Mouse (Mus musculus) Patski (cell line): ENCODE data around the gene E130114P18Rik. TPM values are rescaled to one million over a fixed set of nuclear protein-coding genes. Genes with fewer than 3 reads are reported as not detected.

Source experiments
- ATAC-seq: fragments of 100-300 bp; one replicate; pipeline ENCODE4 v1.8.0; 2021
- CTCF ChIA-PET: fragments of 350-600 bp; sonication (Branson Sonifier 250); formaldehyde crosslinking; loops from one replicate; lab custom pipeline; 2022; ENCODE audit warnings: inconsistent platforms; lab: Charles Lee
- POLR2A ChIA-PET: fragments of 350-600 bp; sonication (Branson Sonifier 250); formaldehyde crosslinking; loops from one replicate; lab custom pipeline; 2022; ENCODE audit warnings: antibody characterized with exemption, inconsistent platforms; lab: Charles Lee
- DNase-seq: peaks from one replicate; pipeline ENCODE4 v3.0.0-alpha.2; 2011; ENCODE audit warnings: low read depth, low spot score
- H3K27me3 ChIP-seq: fragments of 371-371 bp; one replicate; pipeline ENCODE4 v1.5.1; 2021
- CTCF ChIP-seq: fragments of 100-300 bp; IDR thresholded peaks from one replicate; pipeline ENCODE4 v1.5.1; 2021
- in situ Hi-C: fragments of 300-500 bp; cut with MboI; formaldehyde crosslinking; loops from 3 replicates; pipeline ENCODE4 v1.11.1; 2018; ENCODE audit warnings: low pct_unique_long_range_greater_than_20kb, mixed read lengths
- polyA plus RNA-seq: library from polyadenylated mRNA; unstranded; gene quantifications from one replicate; pipeline ENCODE4 v1.2.3, GENCODE M21; 2021

Gene E130114P18Rik
- polyA plus RNA-seq, 1 experiment from 2014 or later, result 0.09 TPM

GRCm38 (mm10) chr4:97805896-97806808 lies 28.3 kb upstream of the E130114P18Rik start:
- ATAC-seq, result no peak
- DNase-seq, result no peak

GRCm38 (mm10) chr4:97805255-97805654 lies 27.4 kb upstream of the E130114P18Rik start:
- H3K27me3 ChIP-seq, result no peaks in the 10 kb centered on the region
- no peak for ATAC-seq
- ChIA-PET CTCF (no interaction called here), POLR2A (no interaction called here)
- DNase-seq, result no peak
- in situ Hi-C loops, result no loop called here
- no peak for TF ChIP-seq CTCF

More at GRCm38 (mm10) chr4:97805896-97806808, 28.3 kb upstream of the E130114P18Rik start:
- ChIA-PET POLR2A (interaction anchor here (1.0 kb wide), 1 partner anchor 14 kb away, joined by 3 read pairs; no protein-coding TSS in a partner anchor), CTCF (interaction anchor here (1.7 kb wide), 1 partner anchor 22 kb away, joined by 3 read pairs; no protein-coding TSS in a partner anchor)
- TF ChIP-seq CTCF, result no peak
- in situ Hi-C loops, result no loop called here
- no peaks in the 10 kb centered on the region for H3K27me3 ChIP-seq

- POLR2A ChIA-PET, result no interaction called here
- in situ Hi-C loops, result no loop called here
- TF ChIP-seq CTCF, result no peak
- DNase-seq (no peak), ATAC-seq (no peak)
- CTCF ChIA-PET, result no interaction called here
- no peaks in the 10 kb centered on the region for H3K27me3 ChIP-seq
Observed at GRCm38 (mm10) chr4:97804638-97805037, 26.8 kb upstream of the E130114P18Rik start.

DNA sequence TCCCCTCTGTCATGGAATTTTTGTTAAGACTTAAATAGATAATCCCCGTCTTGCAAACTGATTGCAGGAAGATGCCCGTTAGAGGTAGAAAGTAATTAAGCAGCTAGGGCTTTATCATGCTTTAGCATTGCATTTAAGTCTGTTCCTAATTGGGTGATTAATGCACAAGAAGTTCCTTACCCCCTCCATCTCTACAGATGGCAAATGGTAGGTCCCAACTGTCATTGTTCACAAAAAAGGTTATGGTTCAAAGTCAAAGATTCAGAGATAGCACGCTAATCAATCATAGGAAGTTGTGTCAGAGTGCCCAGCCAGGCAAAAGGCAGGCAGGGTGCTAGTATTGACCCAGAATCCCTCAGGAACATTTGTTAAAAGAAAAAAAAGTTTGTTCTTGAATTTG lies 25.9 kb upstream of the E130114P18Rik start:
- no peaks in the 10 kb centered on the region for H3K27me3 ChIP-seq
- ATAC-seq (no peak), DNase-seq (no peak)
- in situ Hi-C loops, result no loop called here
- ChIA-PET CTCF (no interaction called here), POLR2A (no interaction called here)
- TF ChIP-seq CTCF, result no peak

GRCm38 (mm10) chr4:97796505-97796904 lies 18.6 kb upstream of the E130114P18Rik start:
- CTCF ChIA-PET, result interaction anchor here (1.0 kb wide), 1 partner anchor 13 kb away, joined by 3 read pairs; no protein-coding TSS in a partner anchor
- in situ Hi-C loops, result no loop called here
- POLR2A ChIA-PET, result no interaction called here

DNA sequence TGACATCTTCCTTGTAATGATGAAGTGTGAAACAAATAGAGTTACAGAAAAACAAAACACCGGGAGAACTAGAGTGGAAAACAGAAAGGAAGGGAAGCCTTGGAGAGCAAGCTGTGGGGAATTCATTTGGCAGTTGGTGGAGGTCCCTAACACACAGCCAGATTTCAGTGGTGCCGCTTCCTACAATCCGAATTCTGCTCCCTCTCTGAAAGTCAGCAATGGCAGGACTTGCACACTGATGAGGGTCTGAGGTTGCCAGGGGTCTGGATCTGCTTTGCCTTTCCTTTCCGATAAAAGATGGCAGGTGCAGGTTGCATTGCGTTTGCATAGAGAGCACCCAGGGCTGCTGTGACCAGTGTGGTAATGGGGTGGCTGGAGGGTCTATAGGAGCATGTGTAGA lies 18.1 kb upstream of the E130114P18Rik start:
- no peak for TF ChIP-seq CTCF
- in situ Hi-C loops, result no loop called here
- no peaks in the 10 kb centered on the region for H3K27me3 ChIP-seq
- ATAC-seq, result no peak
- CTCF ChIA-PET, result interaction anchor here (1.8 kb wide), 1 partner anchor 15 kb away, joined by 4 read pairs; no protein-coding TSS in a partner anchor
- DNase-seq, result no peak
- POLR2A ChIA-PET, result no interaction called here

More at GRCm38 (mm10) chr4:97796505-97796904, 18.6 kb upstream of the E130114P18Rik start:
- TF ChIP-seq CTCF, result no peak
- DNase-seq (no peak), ATAC-seq (no peak)
- no peaks in the 10 kb centered on the region for H3K27me3 ChIP-seq

GRCm38 (mm10) chr4:97794865-97795264 lies 17.0 kb upstream of the E130114P18Rik start:
- ChIA-PET POLR2A (no interaction called here), CTCF (interaction anchor here (1.8 kb wide), 1 partner anchor 14 kb away, joined by 4 read pairs; no protein-coding TSS in a partner anchor)
- in situ Hi-C loops, result no loop called here
- no peak for ATAC-seq
- H3K27me3 ChIP-seq, result no peaks in the 10 kb centered on the region
- DNase-seq, result no peak
- TF ChIP-seq CTCF, result no peak

GRCm38 (mm10) chr4:97793931-97794330 lies 16.1 kb upstream of the E130114P18Rik start:
- DNase-seq, result no peak
- POLR2A ChIA-PET, result interaction anchor here (0.6 kb wide), 1 partner anchor 21 kb away, joined by 6 read pairs; the partner anchor contains the start of gene Nfia

GRCm38 (mm10) chr4:97788537-97788936 lies 10.7 kb upstream of the E130114P18Rik start:
- POLR2A ChIA-PET, result interaction anchor here (1.9 kb wide), 1 partner anchor 10 kb away, joined by 4 read pairs; the partner anchor contains the start of gene E130114P18Rik
- CTCF ChIA-PET, result no interaction called here
- no peak for ATAC-seq
- DNase-seq, result no peak
- no peaks in the 10 kb centered on the region for H3K27me3 ChIP-seq
- TF ChIP-seq CTCF, result no peak
- in situ Hi-C loops, result no loop called here

More at GRCm38 (mm10) chr4:97793931-97794330, 16.1 kb upstream of the E130114P18Rik start:
- in situ Hi-C loops, result no loop called here
- ATAC-seq, result no peak
- H3K27me3 ChIP-seq, result no peaks in the 10 kb centered on the region
- CTCF ChIA-PET, result no interaction called here
- no peak for TF ChIP-seq CTCF

- POLR2A ChIA-PET, result no interaction called here
- TF ChIP-seq CTCF, result no peak
- no peaks in the 10 kb centered on the region for H3K27me3 ChIP-seq
Observed at GRCm38 (mm10) chr4:97787515-97787914, 9.6 kb upstream of the E130114P18Rik start.

DNA sequence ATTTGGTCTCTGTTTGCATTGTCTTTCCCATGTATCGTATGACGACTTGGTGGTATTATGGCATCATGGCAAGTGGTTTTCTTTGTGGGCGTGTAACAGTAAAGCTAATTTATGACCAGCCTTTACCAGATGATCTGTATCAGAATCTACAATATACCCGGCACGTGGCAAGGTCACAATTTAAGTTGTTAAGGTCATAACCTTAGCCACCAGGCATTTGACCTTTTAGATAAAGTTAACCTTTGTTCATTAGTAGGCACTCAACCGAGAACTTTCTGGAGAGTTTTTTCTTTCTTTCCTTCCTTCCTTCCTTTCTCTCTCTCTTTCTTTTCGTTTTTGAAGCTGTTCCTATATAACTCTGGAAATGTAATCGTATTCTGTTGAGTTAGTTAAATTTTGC lies 8.7 kb upstream of the E130114P18Rik start:
- ATAC-seq, result no peak
- TF ChIP-seq CTCF, result no peak
- ChIA-PET POLR2A (no interaction called here), CTCF (interaction anchor here (1.0 kb wide), 1 partner anchor 18 kb away, joined by 3 read pairs; no protein-coding TSS in a partner anchor)
- DNase-seq, result no peak
- no peaks in the 10 kb centered on the region for H3K27me3 ChIP-seq
- in situ Hi-C loops, result no loop called here

More at GRCm38 (mm10) chr4:97787515-97787914, 9.6 kb upstream of the E130114P18Rik start:
- CTCF ChIA-PET, result interaction anchor here (1.0 kb wide), 1 partner anchor 19 kb away, joined by 3 read pairs; no protein-coding TSS in a partner anchor
- in situ Hi-C loops, result no loop called here
- DNase-seq, result no peak
- ATAC-seq, result no peak
